Mouse (Mus musculus) natural killer cell, adult 2 months (primary cell): ENCODE measurements around the gene Olfr829.
"Not testable (repeated sequence)": the region's sequence is repeated elsewhere in the genome, so short reads cannot be mapped to it uniquely, and the experiment has no call there.

Source experiments
- DNase-seq, 2 experiments: peaks; one replicate each; pipeline ENCODE4 v3.0.0; 2022; ENCODE audit warnings: low spot score in 2 of 2

The Olfr829 gene

GRCm38 (mm10) chr9:18854633-18855032, at the start of gene Olfr829:
TSS of gene Olfr829 (plus strand) at chr9:18854933.
- no peak for DNase-seq

GRCm38 (mm10) chr9:18819426-18819825, 35.3 kb upstream of the Olfr829 start, which contains the start of gene Olfr828:
TSS of gene Olfr828 (minus strand) at chr9:18819526.
- DNase-seq: no peak

- no peak for DNase-seq
These were observed 19.7 kb downstream of the Olfr829 start, which contains the start of gene Olfr830 for GRCm38 (mm10) chr9:18874393-18874792. TSS of gene Olfr830 (plus strand) at chr9:18874693.

- DNase-seq: not testable (repeated sequence)
These were observed 53.0 kb downstream of the Olfr829 start for GRCm38 (mm10) chr9:18907699-18908098.
